Mouse (Mus musculus): ENCODE measurements around the gene Dmd. TPM values are rescaled to one million over a fixed set of nuclear protein-coding genes. Genes with fewer than 3 reads are reported as not detected.
A peak's percentile ranks its signal among the peaks of the same experiment; 100 is the strongest.

Gene Dmd
- total RNA-seq, 2 experiments from 2014 or later = 70.8 to 74.1 TPM

DNA sequence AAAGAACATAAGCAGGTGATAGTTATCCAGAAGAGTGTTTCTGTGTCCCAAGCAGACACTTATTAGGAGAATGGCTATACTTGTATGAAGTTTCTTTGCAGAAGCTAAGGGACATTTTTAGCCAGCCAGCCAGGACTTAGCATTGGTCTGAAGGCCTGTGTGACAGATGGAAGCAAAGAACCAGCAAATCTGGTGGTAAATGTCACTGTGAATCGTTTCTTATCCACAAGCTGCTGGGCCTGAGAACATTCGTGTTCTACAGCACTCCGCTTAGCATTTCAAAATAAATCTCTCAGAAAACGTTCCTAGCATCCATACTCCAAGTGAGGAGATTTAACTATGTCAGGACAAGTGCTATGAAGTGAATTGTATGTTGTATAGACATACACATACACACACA lies 1486.9 kb downstream of the Dmd start:
- Histone ChIP-seq H3K27ac (no peak overlapping the region), H3K4me3 (no peak overlapping the region)
- no peak for DNase-seq (ENCODE audit: extremely low spot score in 1 of 2, low spot score in 2 of 2)
- intact Hi-C loops (cut with DNase I) = no loop called here
- TF ChIP-seq CTCF (IDR thresholded peaks at IDR 0.05) = no peak

DNA sequence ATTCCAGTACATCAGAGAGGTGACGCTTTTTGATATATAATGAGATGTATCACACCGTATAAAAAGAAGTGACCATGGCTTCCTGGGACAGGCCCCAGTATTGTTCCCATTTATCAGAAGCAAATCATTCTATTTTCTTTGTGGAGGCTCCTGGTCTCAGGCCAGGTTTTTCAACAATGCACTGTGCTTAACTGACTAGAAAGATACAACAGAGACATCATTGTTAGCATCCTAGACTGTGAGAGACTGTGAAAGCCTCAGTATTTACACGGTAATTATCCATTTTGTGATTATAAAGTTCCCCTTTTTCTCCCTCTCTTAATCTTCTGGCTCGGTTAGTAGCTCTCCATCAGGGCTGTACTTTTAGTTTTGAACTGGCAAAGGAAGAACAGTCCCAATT lies 1487.9 kb downstream of the Dmd start:
- no peak for DNase-seq (ENCODE audit: extremely low spot score in 1 of 2, low spot score in 2 of 2)
- Histone ChIP-seq H3K27ac (no peak overlapping the region), H3K4me3 (no peak overlapping the region)
- TF ChIP-seq CTCF (IDR thresholded peaks at IDR 0.05) = no peak
- intact Hi-C loops (cut with DNase I) = no loop called here

DNA sequence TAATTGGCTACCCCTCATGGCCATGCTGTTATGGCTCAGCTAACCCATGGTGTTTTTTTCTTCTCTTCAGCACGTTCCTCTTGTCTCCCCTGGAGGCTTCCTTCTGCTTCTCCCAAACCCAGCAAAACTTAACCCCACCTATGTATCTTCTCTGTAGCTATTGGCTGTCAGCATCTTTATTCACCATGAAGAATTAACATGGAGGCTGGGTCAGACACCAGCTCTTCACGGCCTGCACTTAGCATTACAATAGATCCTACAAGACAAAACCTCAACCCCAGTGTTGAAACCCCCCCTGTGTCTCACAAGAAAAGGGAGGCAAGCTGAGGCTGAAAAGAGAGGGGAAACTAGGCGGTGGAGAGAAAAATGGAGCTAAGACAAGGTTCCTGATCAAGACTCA lies 1494.3 kb downstream of the Dmd start:
- Histone ChIP-seq H3K27ac (no peak overlapping the region), H3K4me3 (no peak overlapping the region)
- DNase-seq (ENCODE audit: extremely low spot score in 1 of 2, low spot score in 2 of 2) = no peak
- intact Hi-C loops (cut with DNase I) = no loop called here
- no peak for TF ChIP-seq CTCF (IDR thresholded peaks at IDR 0.05)

DNA sequence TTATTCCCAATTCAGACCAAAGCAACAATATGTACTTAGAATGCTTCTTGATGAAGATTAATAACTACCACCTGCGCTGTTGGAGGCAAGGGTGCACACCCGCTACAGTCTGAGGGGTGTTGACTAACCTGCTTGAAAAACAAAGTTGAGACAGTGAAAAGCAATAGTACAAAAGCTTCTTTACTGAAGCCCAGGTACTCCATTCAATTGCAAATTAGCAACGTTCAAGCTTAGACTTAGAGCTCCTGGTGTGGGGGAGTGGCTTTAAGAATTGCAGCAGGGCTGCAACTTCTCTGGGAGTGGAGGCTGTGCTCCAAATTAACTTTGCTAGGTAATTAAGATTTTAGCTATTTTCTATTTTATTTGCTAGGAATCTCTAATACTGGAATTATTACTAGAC lies 1495.3 kb downstream of the Dmd start:
- H3K4me3 ChIP-seq = no peak overlapping the region
- intact Hi-C loops (cut with DNase I) = no loop called here
- no peak overlapping the region for H3K27ac ChIP-seq
- TF ChIP-seq CTCF (IDR thresholded peaks at IDR 0.05) = no peak
- DNase-seq (ENCODE audit: extremely low spot score in 1 of 2, low spot score in 2 of 2) = no peak

DNA sequence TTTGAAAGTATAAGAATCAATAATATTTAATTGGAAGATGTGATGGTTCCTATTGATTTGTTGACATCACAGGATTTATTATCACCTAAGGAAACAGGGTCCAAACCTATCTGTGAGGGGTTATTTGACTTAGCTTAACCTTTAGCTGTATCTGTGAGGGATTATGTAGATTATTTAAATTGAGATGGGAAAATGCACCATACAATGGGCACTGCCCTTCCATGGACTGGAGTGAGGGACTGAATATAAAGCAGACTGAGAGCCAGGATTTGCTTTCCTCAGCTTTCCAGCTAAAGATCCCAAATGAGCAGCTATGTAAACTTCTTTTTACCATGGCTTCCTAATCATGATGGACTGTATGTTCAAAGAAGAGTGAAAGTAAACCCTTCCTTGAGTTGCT lies 1496.0 kb downstream of the Dmd start:
- intact Hi-C loops (cut with DNase I) = no loop called here
- no peak overlapping the region for H3K4me3 ChIP-seq
- no peak overlapping the region for H3K27ac ChIP-seq
- no peak for DNase-seq (ENCODE audit: extremely low spot score in 1 of 2, low spot score in 2 of 2)
- no peak for TF ChIP-seq CTCF (IDR thresholded peaks at IDR 0.05)

DNA sequence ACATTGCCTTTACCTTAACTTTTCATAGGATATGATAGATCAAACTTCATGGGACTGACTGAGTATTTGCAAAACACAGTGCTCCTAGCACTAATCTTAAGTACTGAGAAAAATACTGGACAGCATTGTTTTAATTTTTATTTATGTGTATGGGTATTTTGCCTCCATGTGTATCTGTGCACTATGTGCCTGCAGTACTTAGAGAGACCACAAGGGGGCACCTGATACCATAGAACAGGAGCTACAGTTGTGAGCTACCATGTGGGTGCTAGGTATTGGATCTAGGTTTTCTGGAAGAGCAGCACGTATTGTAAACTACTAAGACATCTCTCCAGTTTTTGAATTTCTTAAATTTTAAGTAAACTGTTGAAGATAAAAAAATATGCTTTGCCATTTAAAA lies 1505.8 kb downstream of the Dmd start:
- no peak overlapping the region for H3K4me3 ChIP-seq
- peak; percentile 55 for TF ChIP-seq CTCF (IDR thresholded peaks at IDR 0.05)
- no peak for DNase-seq (ENCODE audit: extremely low spot score in 1 of 2, low spot score in 2 of 2)
- no peak overlapping the region for H3K27ac ChIP-seq
- intact Hi-C loops (cut with DNase I) = no loop called here

DNA sequence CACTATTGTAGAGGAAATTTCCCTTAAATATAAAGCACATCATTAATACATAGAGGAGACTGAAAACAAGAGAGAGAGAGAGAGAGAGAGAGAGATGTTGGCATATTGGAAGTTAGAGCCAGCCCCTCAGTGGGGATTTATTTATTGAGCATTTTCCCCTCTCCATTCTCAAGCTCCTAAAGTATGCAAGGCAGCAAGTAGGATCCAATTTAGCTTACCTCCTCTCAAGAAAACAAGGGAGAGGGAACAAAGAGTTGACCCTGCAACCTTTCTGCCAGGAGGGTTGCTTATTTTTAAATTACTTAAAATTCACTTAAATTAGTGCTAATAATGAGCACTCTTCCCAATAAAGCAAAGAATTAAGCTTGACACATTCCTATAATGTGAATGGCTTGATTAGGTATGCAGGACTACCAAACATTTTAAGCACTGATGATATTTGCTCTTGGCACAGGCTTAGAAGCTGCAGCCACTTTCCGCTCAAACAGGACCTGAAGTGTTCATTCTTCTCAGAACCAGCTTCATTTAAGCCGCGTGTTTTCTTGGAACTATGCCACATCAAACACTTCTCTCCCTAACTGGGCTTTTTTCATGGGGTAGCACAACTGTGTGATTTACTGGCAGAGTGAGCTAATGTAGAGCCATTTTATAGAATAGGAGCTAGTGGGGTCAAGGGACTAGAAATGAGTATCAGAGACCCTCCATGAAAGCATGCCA lies 1566.1 kb downstream of the Dmd start:
- Histone ChIP-seq H3K27ac (no peak overlapping the region), H3K4me3 (no peak overlapping the region)
- no peak for DNase-seq (ENCODE audit: extremely low spot score in 1 of 2, low spot score in 2 of 2)
- intact Hi-C loops (cut with DNase I) = no loop called here
- TF ChIP-seq CTCF (IDR thresholded peaks at IDR 0.05) = no peak

DNA sequence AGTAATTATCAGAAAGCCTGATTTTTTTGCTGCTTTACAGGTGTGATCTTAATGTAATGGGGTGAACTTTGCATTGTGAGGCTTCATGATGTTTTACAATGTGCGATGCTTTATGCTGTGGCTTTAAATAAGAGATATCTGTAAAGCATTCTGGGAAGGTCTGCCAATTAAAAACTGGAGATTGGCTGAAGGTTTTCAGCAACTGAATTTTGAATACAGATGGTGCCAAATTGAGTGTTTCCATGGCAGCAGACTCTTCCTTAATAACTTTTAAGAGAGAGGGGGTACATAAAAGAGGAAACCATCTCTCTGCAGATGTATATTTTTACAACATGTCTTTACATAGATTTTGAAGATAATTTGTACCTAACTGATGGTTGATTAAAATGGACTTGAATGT lies 1603.3 kb downstream of the Dmd start:
- Histone ChIP-seq H3K4me3 (no peak overlapping the region), H3K27ac (no peak overlapping the region)
- no peak for TF ChIP-seq CTCF (IDR thresholded peaks at IDR 0.05)
- intact Hi-C loops (cut with DNase I) = no loop called here
- no peak for DNase-seq (ENCODE audit: extremely low spot score in 1 of 2, low spot score in 2 of 2)

DNA sequence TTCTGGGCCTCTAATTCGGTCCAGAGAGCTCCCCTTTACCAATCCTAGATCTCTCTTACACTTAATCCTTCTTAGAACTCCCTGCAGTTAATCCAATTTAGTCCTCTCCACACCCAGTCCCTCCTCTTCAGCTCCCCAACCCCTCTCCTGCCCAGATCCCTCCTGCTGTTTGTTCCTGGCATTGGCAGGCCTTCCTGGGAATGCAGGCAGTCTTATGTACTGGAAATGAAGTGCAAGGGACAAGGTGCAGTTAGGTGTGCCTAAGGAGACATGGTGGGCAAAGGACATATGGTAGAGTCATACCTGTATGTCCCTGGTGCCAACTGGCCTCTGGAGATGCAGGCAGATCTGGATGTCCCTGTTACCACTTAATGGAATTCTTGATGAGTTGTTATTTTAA lies 1604.8 kb downstream of the Dmd start:
- TF ChIP-seq CTCF (IDR thresholded peaks at IDR 0.05) = no peak
- intact Hi-C loops (cut with DNase I) = no loop called here
- H3K27ac ChIP-seq = no peak overlapping the region

DNA sequence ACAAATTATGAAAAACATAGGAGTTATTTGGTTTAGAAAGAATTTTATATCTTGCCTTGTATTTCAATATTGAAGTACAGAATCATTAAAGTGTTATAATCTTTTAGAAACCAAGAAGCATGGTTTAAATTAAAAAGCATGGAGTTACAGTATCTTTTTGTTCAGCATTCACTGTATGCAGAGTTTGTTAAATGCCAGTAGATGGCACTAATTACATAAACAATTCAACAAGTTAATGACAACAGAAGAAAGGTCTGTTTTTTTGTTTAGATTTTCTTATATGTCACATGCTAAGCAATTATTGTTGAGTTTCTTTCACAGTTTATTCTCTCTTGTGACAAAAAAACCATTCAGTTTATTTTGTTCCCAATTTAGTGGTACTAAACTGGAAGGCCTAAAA lies 1649.8 kb downstream of the Dmd start:
- DNase-seq (ENCODE audit: extremely low spot score in 1 of 2, low spot score in 2 of 2) = no peak
- intact Hi-C loops (cut with DNase I) = loop anchor here (10.0 kb wide), 1 partner anchor 1046 kb away; no protein-coding TSS in a partner anchor
- no peak overlapping the region for H3K4me3 ChIP-seq
- no peak overlapping the region for H3K27ac ChIP-seq
- peak; percentile 39 for TF ChIP-seq CTCF (IDR thresholded peaks at IDR 0.05)

More for the DNA sequence above, 1604.8 kb downstream of the Dmd start:
- H3K4me3 ChIP-seq = no peak overlapping the region
- no peak for DNase-seq (ENCODE audit: extremely low spot score in 1 of 2, low spot score in 2 of 2)

DNA sequence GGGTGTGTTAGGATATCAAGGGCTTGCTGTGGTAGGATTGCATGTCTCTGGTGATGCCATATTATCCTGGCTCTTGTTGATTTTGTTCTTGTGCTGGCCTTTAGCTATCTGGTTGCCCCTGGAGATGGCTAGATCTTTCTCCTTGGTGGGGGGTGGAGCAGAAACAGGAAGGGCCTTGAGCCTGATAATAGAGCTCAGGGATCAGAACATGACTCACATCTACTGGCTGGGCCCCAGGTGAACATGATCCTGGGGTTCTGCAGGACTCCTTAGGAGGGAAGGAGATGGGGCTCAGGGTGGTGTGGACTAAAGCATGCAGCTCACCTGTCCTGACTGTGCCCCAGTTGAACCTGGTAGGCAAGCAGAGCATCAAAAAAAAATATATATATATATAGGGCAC lies 1691.8 kb downstream of the Dmd start:
- no peak for TF ChIP-seq CTCF (IDR thresholded peaks at IDR 0.05)
- Histone ChIP-seq H3K4me3 (no peak overlapping the region), H3K27ac (no peak overlapping the region)
- intact Hi-C loops (cut with DNase I) = no loop called here
- DNase-seq (ENCODE audit: extremely low spot score in 1 of 2, low spot score in 2 of 2) = no peak

DNA sequence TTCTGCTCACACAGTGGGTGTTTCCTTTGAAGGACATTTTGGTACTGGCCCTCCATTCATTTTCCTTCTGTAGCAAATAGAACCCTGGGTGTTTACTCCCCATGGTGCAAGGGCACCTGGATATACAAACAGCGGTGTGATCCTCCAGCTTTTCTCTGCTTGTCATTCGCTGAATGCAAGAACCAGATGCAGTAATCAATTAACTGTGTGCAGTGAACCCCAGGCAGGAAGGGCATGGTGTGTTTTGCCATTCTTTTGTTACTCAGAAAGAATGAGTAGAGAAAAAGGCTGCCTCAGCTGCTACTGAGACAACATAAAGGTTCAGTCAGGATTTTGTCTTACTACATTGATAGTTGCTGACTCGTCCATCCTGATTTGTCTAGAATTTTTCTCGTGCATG lies 1799.0 kb downstream of the Dmd start:
- intact Hi-C loops (cut with DNase I) = no loop called here
- no peak for TF ChIP-seq CTCF (IDR thresholded peaks at IDR 0.05)
- Histone ChIP-seq H3K27ac (no peak overlapping the region), H3K4me3 (no peak overlapping the region)
- DNase-seq (ENCODE audit: extremely low spot score in 1 of 2, low spot score in 2 of 2) = no peak

DNA sequence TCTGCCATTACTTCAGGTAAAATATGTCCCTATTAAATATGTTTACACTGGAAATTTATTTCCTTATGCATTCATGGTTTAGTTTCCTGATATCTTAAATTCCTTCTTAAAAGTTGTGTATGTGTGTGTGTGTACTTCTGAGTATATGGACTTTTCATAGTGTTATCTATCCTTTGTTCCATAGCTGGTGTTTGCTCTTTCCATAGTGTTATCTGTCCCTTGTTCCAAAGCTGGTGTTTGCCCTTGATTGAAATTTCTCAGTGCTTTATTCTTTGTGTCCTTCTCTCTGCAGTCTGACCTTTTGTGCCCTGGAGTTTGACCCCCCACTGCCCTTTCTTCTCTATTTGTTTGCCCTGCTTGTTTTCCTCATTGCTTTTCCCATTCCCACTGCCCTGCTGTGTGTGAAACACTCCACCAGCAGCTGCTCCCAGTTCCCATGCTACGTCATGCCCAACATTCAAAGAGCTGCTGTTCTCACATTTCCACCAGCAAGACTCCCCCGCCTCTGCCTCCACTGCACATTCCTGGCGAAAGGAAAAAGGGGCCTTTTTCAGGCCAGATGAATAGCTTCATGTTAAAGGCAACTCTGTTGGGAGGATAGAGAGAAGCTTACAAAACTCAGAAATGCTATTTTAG lies 1911.5 kb downstream of the Dmd start:
- DNase-seq (ENCODE audit: extremely low spot score in 1 of 2, low spot score in 2 of 2) = peak; percentile 9 to 22
- Histone ChIP-seq H3K4me3 (no peak overlapping the region), H3K27ac (no peak overlapping the region)
- intact Hi-C loops (cut with DNase I) = no loop called here
- TF ChIP-seq CTCF (IDR thresholded peaks at IDR 0.05) = no peak
